Mouse (Mus musculus): ENCODE data around the gene Mul1. TPM values are rescaled to one million over a fixed set of nuclear protein-coding genes. Genes with fewer than 3 reads are reported as not detected.

Mul1 gene
- polyA plus RNA-seq, 2 experiments, result 4.3 to 7.7 TPM

GRCm38 (mm10) chr4:138491088-138491487, 56.6 kb downstream of the Mul1 start:
- Histone ChIP-seq H3K4me3 (ENCODE audit: insufficient read depth in 1 of 2, low read depth in 2 of 2, low read length in 2 of 2) (no peak overlapping the region), H3K9ac (replicated peaks) (no peak overlapping the region), H3K36me3 (replicated peaks; ENCODE audit: control insufficient read depth, insufficient read depth, low read depth) (no peaks in the 10 kb centered on the region), H3K27me3 (ENCODE audit: control insufficient read depth, insufficient read depth, low read length) (no peaks in the 10 kb centered on the region), H3K4me1 (replicated peaks; ENCODE audit: control insufficient read depth in 2 of 2, insufficient read depth in 2 of 2, low read length in 1 of 2) (no peaks in the 10 kb centered on the region), H3K27ac (no peak overlapping the region), H3K4me2 (ENCODE audit: low read depth) (no peak overlapping the region), H3K9me3 (ENCODE audit: control insufficient read depth, low read length) (no peaks in the 10 kb centered on the region)
- no peak for ATAC-seq (ENCODE audit: insufficient read depth)
- DNase-seq (ENCODE audit: low read depth in 3 of 3, low spot score in 3 of 3), result no peak
- TF ChIP-seq CTCF (IDR thresholded peaks at IDR 0.05; ENCODE audit: low read depth), result no peak
- TF ChIP-seq EP300 (IDR thresholded peaks at IDR 0.05; ENCODE audit: low read depth), result no peak
- 50% methylated on average over 4 of the region's 4 CpGs for WGBS (ENCODE audit: insufficient replicate concordance)

Other genes starting within 250 kb of the Mul1 start
- gene Hp1bp3, start 218.4 kb upstream of the Mul1 start, polyA plus RNA-seq (2012; rRNA removed), result 25.2 and 34.7 TPM in 2 replicates
- 36.1 and 41.9 TPM in 2 replicates for gene Hp1bp3, start 218.4 kb upstream of the Mul1 start, polyA plus RNA-seq (2014; fragmentation: Nextera tagmentation; extraction: Ambion mirVana)
- gene Sh2d5, start 184.3 kb upstream of the Mul1 start, polyA plus RNA-seq (2012; rRNA removed), result 0.68 and 1.2 TPM in 2 replicates
- gene Sh2d5, start 184.3 kb upstream of the Mul1 start, polyA plus RNA-seq (2014; fragmentation: Nextera tagmentation; extraction: Ambion mirVana), result 0.27 and 0.47 TPM in 2 replicates
- gene Kif17, start 184.2 kb upstream of the Mul1 start, polyA plus RNA-seq (2012; rRNA removed), result 0.12 and 0.19 TPM in 2 replicates
- gene Kif17, start 184.2 kb upstream of the Mul1 start, polyA plus RNA-seq (2014; fragmentation: Nextera tagmentation; extraction: Ambion mirVana), result 0.06 and 0.18 TPM in 2 replicates
- 83.1 and 91.7 TPM in 2 replicates for gene Ddost, start 129.9 kb upstream of the Mul1 start, polyA plus RNA-seq (2012; rRNA removed)
- gene Ddost, start 129.9 kb upstream of the Mul1 start, polyA plus RNA-seq (2014; fragmentation: Nextera tagmentation; extraction: Ambion mirVana), result 135 and 141 TPM in 2 replicates
- 13.2 and 14.3 TPM in 2 replicates for gene Pink1, start 108.4 kb upstream of the Mul1 start, polyA plus RNA-seq (2012; rRNA removed)
- gene Pink1, start 108.4 kb upstream of the Mul1 start, polyA plus RNA-seq (2014; fragmentation: Nextera tagmentation; extraction: Ambion mirVana), result 15.7 and 19.2 TPM in 2 replicates
- gene Cda, start 66.7 kb upstream of the Mul1 start, polyA plus RNA-seq (2012; rRNA removed), result 2.6 and 2.7 TPM in 2 replicates
- 3.3 and 3.7 TPM in 2 replicates for gene Cda, start 66.7 kb upstream of the Mul1 start, polyA plus RNA-seq (2014; fragmentation: Nextera tagmentation; extraction: Ambion mirVana)
- not detected in 2 replicates for gene Fam43b, start 38.1 kb upstream of the Mul1 start, polyA plus RNA-seq (2012; rRNA removed)
- gene Fam43b, start 38.1 kb upstream of the Mul1 start, polyA plus RNA-seq (2014; fragmentation: Nextera tagmentation; extraction: Ambion mirVana), result not detected in 2 replicates
- gene Camk2n1, start 19.6 kb downstream of the Mul1 start, polyA plus RNA-seq (2012; rRNA removed), result 2.3 and 2.6 TPM in 2 replicates
- gene Camk2n1, start 19.6 kb downstream of the Mul1 start, polyA plus RNA-seq (2014; fragmentation: Nextera tagmentation; extraction: Ambion mirVana), result 1.1 TPM in 2 replicates
- gene Vwa5b1, start 201.2 kb downstream of the Mul1 start, polyA plus RNA-seq (2012; rRNA removed), result not detected in 2 replicates
- gene Vwa5b1, start 201.2 kb downstream of the Mul1 start, polyA plus RNA-seq (2014; fragmentation: Nextera tagmentation; extraction: Ambion mirVana), result not detected in 2 replicates

Measured in liver, embryonic 14.5 days (tissue).